Mouse (Mus musculus) midbrain, embryonic 16.5 days (tissue): ENCODE results near the gene Hnf4a. TPM values are rescaled to one million over a fixed set of nuclear protein-coding genes. Genes with fewer than 3 reads are reported as not detected.
A peak's percentile ranks its signal among the peaks of the same experiment; 100 is the strongest.

ENCODE experiments used
- ATAC-seq: fragments of 200-750 bp; cut with Nextera tagmentation; 2 replicates; pipeline ENCODE4 v1.8.0; 2017; ENCODE audit warnings: moderate TSS enrichment
- H3K27ac ChIP-seq: fragments of 300-500 bp; sonication (generic); 2 replicates; pipeline ENCODE4 v1.5.1; 2014; ENCODE audit warnings: mild to moderate bottlenecking, low read length, mixed read lengths
- H3K27me3 ChIP-seq: fragments of 300-500 bp; sonication (generic); 2 replicates; pipeline ENCODE4 v1.6.1; 2014; ENCODE audit warnings: low read depth, low read length, mixed read lengths; ENCODE audit not compliant: control insufficient read depth, insufficient read depth
- H3K36me3 ChIP-seq: fragments of 300-500 bp; sonication (generic); 2 replicates; pipeline ENCODE4 v1.6.1; 2014; ENCODE audit warnings: mild to moderate bottlenecking, low read length, moderate library complexity, mixed read lengths; ENCODE audit not compliant: control insufficient read depth, insufficient read depth
- H3K4me1 ChIP-seq: fragments of 300-500 bp; sonication (generic); 2 replicates; pipeline ENCODE4 v1.6.1; 2014; ENCODE audit warnings: mild to moderate bottlenecking, low read length, mixed read lengths; ENCODE audit not compliant: control insufficient read depth, insufficient read depth
- H3K4me2 ChIP-seq: fragments of 300-500 bp; sonication (generic); 2 replicates; pipeline ENCODE4 v1.6.1; 2014; ENCODE audit warnings: mild to moderate bottlenecking, low read length, mixed read lengths
- H3K4me3 ChIP-seq: fragments of 300-500 bp; sonication (generic); 2 replicates; pipeline ENCODE4 v1.5.1; 2014; ENCODE audit warnings: low read depth, mild to moderate bottlenecking, low read length, moderate library complexity, mixed read lengths
- H3K9ac ChIP-seq: fragments of 300-500 bp; sonication (generic); 2 replicates; pipeline ENCODE4 v1.6.1; 2014; ENCODE audit warnings: low read depth, low read length, mixed read lengths
- H3K9me3 ChIP-seq: fragments of 300-500 bp; sonication (generic); replicated peaks from 2 replicates; pipeline ENCODE4 v1.6.1; 2014; ENCODE audit warnings: mild to moderate bottlenecking, low read length, mixed read lengths; ENCODE audit not compliant: control insufficient read depth, poor library complexity, severe bottlenecking
- WGBS: fragments of 180-500 bp; shearing (Covaris S2); extraction: QIAGEN DNeasy Blood & Tissue Kit; methylation state at CpG from one replicate; pipeline ENCODE4 v1.1.7; 2014; 5-methylcytosine and 5-hydroxymethylcytosine counted together
- polyA plus RNA-seq: library from polyadenylated mRNA; unstranded; fragments of >200 nt; fragmentation: Nextera tagmentation; extraction: Ambion mirVana; gene quantifications from 2 replicates; pipeline ENCODE4 v1.2.1, GENCODE M21; 2015

Hnf4a gene
- polyA plus RNA-seq, 1 experiment from 2014 or later = not detected

GRCm38 (mm10) chr2:163463998-163464397, 42.6 kb upstream of the Hnf4a start:
- WGBS = 76% methylated on average over 4 of the region's 4 CpGs
- ATAC-seq = no peak
- no peaks in the 10 kb centered on the region for H3K9me3 ChIP-seq
- H3K4me3 ChIP-seq = no peak overlapping the region
- H3K9ac ChIP-seq = no peak overlapping the region
- H3K27me3 ChIP-seq = no peaks in the 10 kb centered on the region
- no peak overlapping the region for H3K4me2 ChIP-seq
- H3K4me1 ChIP-seq = 0 out of 2 replicates have a peak, but pooled peaks cover 3% of the 10 kb centered on the region
- H3K27ac ChIP-seq = no peak overlapping the region
- H3K36me3 ChIP-seq = peaks cover 10% of the 10 kb centered on the region

GRCm38 (mm10) chr2:163464562-163464961, 42.0 kb upstream of the Hnf4a start:
- no peak overlapping the region for H3K27ac ChIP-seq
- no peaks in the 10 kb centered on the region for H3K27me3 ChIP-seq
- H3K36me3 ChIP-seq = peaks cover 15% of the 10 kb centered on the region
- H3K4me1 ChIP-seq = no peaks in the 10 kb centered on the region
- no peaks in the 10 kb centered on the region for H3K9me3 ChIP-seq
- H3K4me3 ChIP-seq = no peak overlapping the region
- no peak overlapping the region for H3K4me2 ChIP-seq
- WGBS = 83% methylated on average over 6 of the region's 6 CpGs
- H3K9ac ChIP-seq = no peak overlapping the region
- no peak for ATAC-seq

- Histone ChIP-seq H3K36me3 (peaks cover 19% of the 10 kb centered on the region), H3K4me2 (no peak overlapping the region), H3K9ac (no peak overlapping the region), H3K9me3 (no peaks in the 10 kb centered on the region), H3K4me1 (peaks cover 8% of the 10 kb centered on the region), H3K27ac (no peak overlapping the region), H3K27me3 (no peaks in the 10 kb centered on the region), H3K4me3 (no peak overlapping the region)
- WGBS = 85% methylated on average over 8 of the region's 8 CpGs
- ATAC-seq = no peak
These were observed 39.8 kb upstream of the Hnf4a start for GRCm38 (mm10) chr2:163466771-163467170.

GRCm38 (mm10) chr2:163467585-163467984, 39.0 kb upstream of the Hnf4a start:
- Histone ChIP-seq H3K27ac (no peak overlapping the region), H3K4me1 (peaks cover 9% of the 10 kb centered on the region), H3K27me3 (no peaks in the 10 kb centered on the region), H3K4me2 (no peak overlapping the region), H3K9me3 (no peaks in the 10 kb centered on the region), H3K36me3 (peaks cover 19% of the 10 kb centered on the region), H3K4me3 (no peak overlapping the region), H3K9ac (no peak overlapping the region)
- ATAC-seq = no peak
- WGBS = 89% methylated on average over 6 of the region's 6 CpGs

- peaks cover 9% of the 10 kb centered on the region for H3K4me1 ChIP-seq
- H3K27ac ChIP-seq = no peak overlapping the region
- H3K9me3 ChIP-seq = no peaks in the 10 kb centered on the region
- no peak overlapping the region for H3K9ac ChIP-seq
- no peak for ATAC-seq
- no peak overlapping the region for H3K4me2 ChIP-seq
- no peaks in the 10 kb centered on the region for H3K27me3 ChIP-seq
- H3K36me3 ChIP-seq = peaks cover 19% of the 10 kb centered on the region
- H3K4me3 ChIP-seq = no peak overlapping the region
- 93% methylated on average over 6 of the region's 6 CpGs for WGBS
These were observed 37.7 kb upstream of the Hnf4a start for GRCm38 (mm10) chr2:163468866-163469265.

- H3K27ac ChIP-seq = no peak overlapping the region
- H3K36me3 ChIP-seq = peaks cover 19% of the 10 kb centered on the region
- H3K9ac ChIP-seq = no peak overlapping the region
- no peak overlapping the region for H3K4me2 ChIP-seq
- 98% methylated on average over 15 of the region's 15 CpGs for WGBS
- no peak overlapping the region for H3K4me3 ChIP-seq
- no peak for ATAC-seq
- H3K9me3 ChIP-seq = no peaks in the 10 kb centered on the region
- peaks cover 9% of the 10 kb centered on the region for H3K4me1 ChIP-seq
- no peaks in the 10 kb centered on the region for H3K27me3 ChIP-seq
These were observed 36.9 kb upstream of the Hnf4a start for GRCm38 (mm10) chr2:163469711-163470110.

GRCm38 (mm10) chr2:163471136-163471535, 35.5 kb upstream of the Hnf4a start:
- no peaks in the 10 kb centered on the region for H3K27me3 ChIP-seq
- 78% methylated on average over 3 of the region's 3 CpGs for WGBS
- peak overlapping the region; percentile 75; the same call in 1 of the 2 replicates for H3K4me3 ChIP-seq

GRCm38 (mm10) chr2:163471710-163472465, 34.7 kb upstream of the Hnf4a start:
- peak; percentile 70 for ATAC-seq
- Histone ChIP-seq H3K27me3 (no peaks in the 10 kb centered on the region), H3K27ac (peak overlapping the region; percentile 75), H3K4me1 (peaks cover 9% of the 10 kb centered on the region), H3K4me2 (peak overlapping the region; percentile 79), H3K9ac (peak overlapping the region; percentile 89), H3K9me3 (no peaks in the 10 kb centered on the region), H3K36me3 (peaks cover 15% of the 10 kb centered on the region), H3K4me3 (peak overlapping the region; percentile 75)
- WGBS = 5% methylated on average over 36 of the region's 36 CpGs

More at GRCm38 (mm10) chr2:163471136-163471535, 35.5 kb upstream of the Hnf4a start:
- peak overlapping the region; percentile 79 for H3K4me2 ChIP-seq
- no peak overlapping the region for H3K9ac ChIP-seq
- H3K4me1 ChIP-seq = peaks cover 9% of the 10 kb centered on the region
- no peaks in the 10 kb centered on the region for H3K9me3 ChIP-seq
- H3K36me3 ChIP-seq = peaks cover 19% of the 10 kb centered on the region
- no peak for ATAC-seq
- no peak overlapping the region for H3K27ac ChIP-seq

- H3K36me3 ChIP-seq = peaks cover 15% of the 10 kb centered on the region
- H3K27me3 ChIP-seq = no peaks in the 10 kb centered on the region
- H3K9me3 ChIP-seq = no peaks in the 10 kb centered on the region
- peak; percentile 95 for ATAC-seq
- peak within 1 kb of the TSS; percentile 75 for H3K4me3 ChIP-seq
- peak within 1 kb of the TSS; percentile 75 for H3K27ac ChIP-seq
- WGBS = 0% methylated on average over 30 of the region's 30 CpGs
- peaks cover 9% of the 10 kb centered on the region for H3K4me1 ChIP-seq
- peak within 1 kb of the TSS; percentile 89 for H3K9ac ChIP-seq
- peak within 1 kb of the TSS; percentile 79 for H3K4me2 ChIP-seq
These were observed 34.1 kb upstream of the Hnf4a start, which contains the start of gene Fitm2 for GRCm38 (mm10) chr2:163472466-163472851. TSS of gene Fitm2 (minus strand) at chr2:163472629.
